Mouse (Mus musculus): ENCODE data around the gene Gnl1.
A peak's percentile ranks its signal among the peaks of the same experiment; 100 is the strongest.
"Not testable (repeated sequence)": the region's sequence is repeated elsewhere in the genome, so short reads cannot be mapped to it uniquely, and the experiment has no call there.

Gnl1 gene

GRCm38 (mm10) chr17:35979401-35980362 lies at the start of gene Gnl1, which contains the start of gene Prr3:
Gnl1 (plus strand) TSS chr17:35979851.
Prr3 (minus strand) TSS chr17:35980236.
- DNase-seq (ENCODE audit: low spot score in 2 of 2) = peak; percentile 90 to 91

- DNase-seq (ENCODE audit: low spot score in 2 of 2) = no peak
Measured at GRCm38 (mm10) chr17:35930627-35931026, 49.0 kb upstream of the Gnl1 start.

- DNase-seq (ENCODE audit: low spot score in 2 of 2) = no peak
Measured at GRCm38 (mm10) chr17:35932608-35933007, 47.0 kb upstream of the Gnl1 start.

GRCm38 (mm10) chr17:35935763-35936162 lies 43.9 kb upstream of the Gnl1 start:
- not testable (repeated sequence) for DNase-seq (ENCODE audit: low spot score in 2 of 2)

GRCm38 (mm10) chr17:35937700-35938348 lies 41.8 kb upstream of the Gnl1 start:
- no peak for DNase-seq (ENCODE audit: low spot score in 2 of 2)

- DNase-seq (ENCODE audit: low spot score in 2 of 2) = no peak
Measured at GRCm38 (mm10) chr17:35939108-35939507, 40.5 kb upstream of the Gnl1 start.

- DNase-seq (ENCODE audit: low spot score in 2 of 2) = no peak
Measured at GRCm38 (mm10) chr17:35939941-35940340, 39.7 kb upstream of the Gnl1 start.

- not testable (repeated sequence) for DNase-seq (ENCODE audit: low spot score in 2 of 2)
Measured at GRCm38 (mm10) chr17:35950946-35951345, 28.7 kb upstream of the Gnl1 start.

- DNase-seq (ENCODE audit: low spot score in 2 of 2) = not testable (repeated sequence)
Measured at GRCm38 (mm10) chr17:35952559-35952958, 27.1 kb upstream of the Gnl1 start.

GRCm38 (mm10) chr17:35954665-35955064 lies 25.0 kb upstream of the Gnl1 start:
- DNase-seq (ENCODE audit: low spot score in 2 of 2) = no peak

GRCm38 (mm10) chr17:35958533-35959223 lies 21.0 kb upstream of the Gnl1 start:
- DNase-seq (ENCODE audit: low spot score in 2 of 2) = no peak

GRCm38 (mm10) chr17:35963279-35963678 lies 16.4 kb upstream of the Gnl1 start:
- DNase-seq (ENCODE audit: low spot score in 2 of 2) = no peak

- DNase-seq (ENCODE audit: low spot score in 2 of 2) = no peak
Measured at GRCm38 (mm10) chr17:35967621-35968020, 12.0 kb upstream of the Gnl1 start.

- peak; percentile 98 to 99 for DNase-seq (ENCODE audit: low spot score in 2 of 2)
Measured at GRCm38 (mm10) chr17:35969418-35970389, 9.9 kb upstream of the Gnl1 start, which contains the start of gene Abcf1. Abcf1 (minus strand) TSS chr17:35969761.

GRCm38 (mm10) chr17:35972131-35972530 lies 7.5 kb upstream of the Gnl1 start:
- no peak for DNase-seq (ENCODE audit: low spot score in 2 of 2)

GRCm38 (mm10) chr17:35978811-35979400 lies 745 bp upstream of the Gnl1 start:
- no peak for DNase-seq (ENCODE audit: low spot score in 2 of 2)

- peak; percentile 52 to 67 for DNase-seq (ENCODE audit: low spot score in 2 of 2)
Measured at GRCm38 (mm10) chr17:35980363-35980754, 708 bp downstream of the Gnl1 start.

- no peak for DNase-seq (ENCODE audit: low spot score in 2 of 2)
Measured at GRCm38 (mm10) chr17:35981776-35982175, 2.1 kb downstream of the Gnl1 start.

- DNase-seq (ENCODE audit: low spot score in 2 of 2) = no peak
Measured at GRCm38 (mm10) chr17:35991781-35992180, 12.1 kb downstream of the Gnl1 start.

GRCm38 (mm10) chr17:35993675-35994074 lies 14.0 kb downstream of the Gnl1 start:
- peak; percentile 74 to 84 for DNase-seq (ENCODE audit: low spot score in 2 of 2)

Measured in urinary bladder, postnatal 4 days (tissue).